Comparison of ENCODE assay signal across 28 mouse cellular contexts in genomic region chr12:39027948-39028347, GRCm38 (mm10).
"Had no signal": no experiment of that assay in that cellular context is flagged by ENCODE, and none has a peak within 500 bp of the region (broad histone marks: within the 10 kb centered on the region; RNA-seq: fewer than 3 reads in every experiment).

No protein-coding gene starts in this region.

- H3K9me3 ChIP-seq: heart, embryonic 10.5 days; heart, embryonic 12.5 days; hindbrain, embryonic 10.5 days; hindbrain, embryonic 12.5 days; intestine, embryonic 15.5 days; limb, embryonic 10.5 days; limb, embryonic 12.5 days; liver, embryonic 13.5 days; liver, embryonic 15.5 days had no signal

- H3K36me3 ChIP-seq: heart, embryonic 10.5 days; heart, embryonic 12.5 days; hindbrain, embryonic 10.5 days; hindbrain, embryonic 12.5 days; intestine, embryonic 15.5 days; limb, embryonic 10.5 days; limb, embryonic 12.5 days; liver, embryonic 13.5 days; liver, embryonic 15.5 days had no signal

- H3K27me3 ChIP-seq: heart, embryonic 12.5 days; hindbrain, embryonic 12.5 days; intestine, embryonic 15.5 days; limb, embryonic 12.5 days; liver, embryonic 13.5 days; liver, embryonic 15.5 days had no signal

- H3K27ac ChIP-seq: heart, embryonic 10.5 days; hindbrain, embryonic 10.5 days; hindbrain, embryonic 12.5 days; hindbrain, embryonic 14.5 days; intestine, embryonic 15.5 days; layer of hippocampus, adult 2 months; left cerebral cortex, adult 2 months; limb, embryonic 10.5 days; limb, embryonic 12.5 days; liver, embryonic 13.5 days; liver, embryonic 15.5 days had no signal

- ATAC-seq: hindbrain, embryonic 16.5 days; inflammation-experienced regulatory T-cells, adult 6 months; intestine, embryonic 15.5 days; intestine, postnatal 0 days; liver, postnatal 0 days had no signal

- H3K4me2 ChIP-seq: heart, embryonic 12.5 days; hindbrain, embryonic 12.5 days; hindbrain, embryonic 14.5 days; intestine, embryonic 15.5 days; limb, embryonic 12.5 days; liver, embryonic 11.5 days; liver, embryonic 13.5 days; liver, embryonic 15.5 days had no signal

- H3K4me1 ChIP-seq: heart, embryonic 10.5 days; heart, embryonic 12.5 days; hindbrain, embryonic 10.5 days; hindbrain, embryonic 12.5 days; intestine, embryonic 15.5 days; limb, embryonic 10.5 days; limb, embryonic 12.5 days; liver, embryonic 13.5 days; liver, embryonic 15.5 days had no signal

- H3K4me3 ChIP-seq: heart, embryonic 10.5 days; heart, embryonic 12.5 days; hindbrain, embryonic 10.5 days; hindbrain, embryonic 12.5 days; intestine, embryonic 15.5 days; layer of hippocampus, adult 2 months; left cerebral cortex, adult 2 months; limb, embryonic 10.5 days; limb, embryonic 12.5 days; liver, embryonic 13.5 days; liver, embryonic 15.5 days had no signal

- H3K9ac ChIP-seq: heart, embryonic 12.5 days; hindbrain, embryonic 12.5 days; hindbrain, embryonic 14.5 days; intestine, embryonic 15.5 days; limb, embryonic 12.5 days; liver, embryonic 13.5 days; liver, embryonic 15.5 days; liver, postnatal 0 days had no signal

- DNase-seq: gastrocnemius, postnatal 10 days; gastrocnemius, postnatal 25 days; heart, adult 18-20 months; heart, postnatal 10 days; heart, postnatal 4 days; kidney, adult 18-20 months; kidney, adult 8-10 months; kidney, postnatal 10 days; kidney, postnatal 25 days; kidney, postnatal 4 days; liver; liver, embryonic 13.5 days; liver, postnatal 0 days had no signal
